Mouse (Mus musculus): ENCODE data around the gene 2310011J03Rik. TPM values are rescaled to one million over a fixed set of nuclear protein-coding genes. Genes with fewer than 3 reads are reported as not detected.
A peak's percentile ranks its signal among the peaks of the same experiment; 100 is the strongest.

Gene 2310011J03Rik
- polyA plus RNA-seq, 1 experiment from 2014 or later: 25.4 TPM

GRCm38 (mm10) chr10:80322811-80323211 is 2.5 kb upstream of the 2310011J03Rik start:
- peak overlapping the region; percentile 48 for H3K4me3 ChIP-seq
- WGBS: 2% methylated on average over 28 of the region's 28 CpGs
- H3K36me3 ChIP-seq (replicated peaks): peaks cover 8% of the 10 kb centered on the region; the same call in 1 of the 2 replicates
- H3K9ac ChIP-seq: peak overlapping the region; percentile 52; the same call in 1 of the 2 replicates
- H3K27me3 ChIP-seq (replicated peaks): 0 out of 2 replicates have a peak, but pooled peaks cover 2% of the 10 kb centered on the region
- peak overlapping the region; percentile 89 for H3K4me2 ChIP-seq
- H3K4me1 ChIP-seq: peaks cover 31% of the 10 kb centered on the region
- peak; percentile 1; the same call in 1 of the 2 replicates for ATAC-seq (replicated peaks)
- no peak overlapping the region for H3K27ac ChIP-seq
- H3K9me3 ChIP-seq: no peaks in the 10 kb centered on the region

GRCm38 (mm10) chr10:80321670-80322581 is 1.6 kb upstream of the 2310011J03Rik start:
- H3K27me3 ChIP-seq (replicated peaks): 0 out of 2 replicates have a peak, but pooled peaks cover 2% of the 10 kb centered on the region
- H3K4me1 ChIP-seq: peaks cover 39% of the 10 kb centered on the region
- H3K4me2 ChIP-seq: no peak overlapping the region
- no peak overlapping the region for H3K9ac ChIP-seq
- 91% methylated on average over 21 of the region's 21 CpGs for WGBS
- no peak overlapping the region for H3K27ac ChIP-seq
- H3K4me3 ChIP-seq: no peak overlapping the region
- no peaks in the 10 kb centered on the region for H3K9me3 ChIP-seq
- peaks cover 16% of the 10 kb centered on the region for H3K36me3 ChIP-seq (replicated peaks)
- ATAC-seq (replicated peaks): no peak

GRCm38 (mm10) chr10:80321014-80321669 is 805 bp upstream of the 2310011J03Rik start:
- WGBS: 76% methylated on average over 6 of the region's 6 CpGs
- peaks cover 45% of the 10 kb centered on the region for H3K4me1 ChIP-seq
- H3K9me3 ChIP-seq: no peaks in the 10 kb centered on the region
- H3K36me3 ChIP-seq (replicated peaks): peaks cover 23% of the 10 kb centered on the region
- no peaks in the 10 kb centered on the region for H3K27me3 ChIP-seq (replicated peaks)
- H3K4me2 ChIP-seq: no peak overlapping the region
- no peak overlapping the region for H3K9ac ChIP-seq
- no peak for ATAC-seq (replicated peaks)
- no peak overlapping the region for H3K27ac ChIP-seq
- H3K4me3 ChIP-seq: no peak overlapping the region

GRCm38 (mm10) chr10:80317011-80317410 is 3.3 kb downstream of the 2310011J03Rik start:
- no peak overlapping the region for H3K27ac ChIP-seq
- 55% methylated on average over 10 of the region's 10 CpGs for WGBS
- no peaks in the 10 kb centered on the region for H3K27me3 ChIP-seq (replicated peaks)
- no peak for ATAC-seq (replicated peaks)
- H3K36me3 ChIP-seq (replicated peaks): peaks cover 63% of the 10 kb centered on the region
- H3K4me1 ChIP-seq: peaks cover 44% of the 10 kb centered on the region
- H3K9me3 ChIP-seq: no peaks in the 10 kb centered on the region
- H3K4me3 ChIP-seq: no peak overlapping the region
- no peak overlapping the region for H3K9ac ChIP-seq
- no peak overlapping the region for H3K4me2 ChIP-seq

GRCm38 (mm10) chr10:80316359-80316781 is 4.0 kb downstream of the 2310011J03Rik start:
- H3K4me2 ChIP-seq: no peak overlapping the region
- ATAC-seq (replicated peaks): no peak
- H3K36me3 ChIP-seq (replicated peaks): peaks cover 69% of the 10 kb centered on the region
- no peaks in the 10 kb centered on the region for H3K27me3 ChIP-seq (replicated peaks)
- peaks cover 44% of the 10 kb centered on the region for H3K4me1 ChIP-seq
- H3K27ac ChIP-seq: 0 out of 2 replicates have a peak overlapping the region, but pooled peaks have one; percentile 36
- H3K4me3 ChIP-seq: no peak overlapping the region
- 37% methylated on average over 11 of the region's 11 CpGs for WGBS
- H3K9me3 ChIP-seq: no peaks in the 10 kb centered on the region
- H3K9ac ChIP-seq: no peak overlapping the region

GRCm38 (mm10) chr10:80315315-80315714 is 5.0 kb downstream of the 2310011J03Rik start:
- ATAC-seq (replicated peaks): no peak
- no peaks in the 10 kb centered on the region for H3K9me3 ChIP-seq
- H3K4me3 ChIP-seq: no peak overlapping the region
- H3K4me1 ChIP-seq: peaks cover 41% of the 10 kb centered on the region
- 56% methylated on average over 27 of the region's 27 CpGs for WGBS
- H3K36me3 ChIP-seq (replicated peaks): peaks cover 76% of the 10 kb centered on the region
- H3K9ac ChIP-seq: no peak overlapping the region
- no peak overlapping the region for H3K4me2 ChIP-seq
- H3K27ac ChIP-seq: no peak overlapping the region
- H3K27me3 ChIP-seq (replicated peaks): no peaks in the 10 kb centered on the region

GRCm38 (mm10) chr10:80314494-80315001 is 5.8 kb downstream of the 2310011J03Rik start:
- Histone ChIP-seq H3K4me3 (no peak overlapping the region), H3K4me2 (no peak overlapping the region), H3K36me3 (replicated peaks) (peaks cover 83% of the 10 kb centered on the region), H3K27me3 (replicated peaks) (no peaks in the 10 kb centered on the region), H3K9ac (no peak overlapping the region), H3K9me3 (no peaks in the 10 kb centered on the region), H3K4me1 (peaks cover 35% of the 10 kb centered on the region), H3K27ac (no peak overlapping the region)
- WGBS: 55% methylated on average over 16 of the region's 16 CpGs
- no peak for ATAC-seq (replicated peaks)

- 63% methylated on average over 20 of the region's 20 CpGs for WGBS
- Histone ChIP-seq H3K9me3 (no peaks in the 10 kb centered on the region), H3K27me3 (replicated peaks) (no peaks in the 10 kb centered on the region), H3K36me3 (replicated peaks) (peaks cover 89% of the 10 kb centered on the region), H3K4me3 (no peak overlapping the region), H3K4me2 (no peak overlapping the region), H3K9ac (no peak overlapping the region), H3K4me1 (peaks cover 27% of the 10 kb centered on the region), H3K27ac (no peak overlapping the region)
- no peak for ATAC-seq (replicated peaks)
These were observed 6.6 kb downstream of the 2310011J03Rik start for GRCm38 (mm10) chr10:80313627-80314201.

- whole genome bisulfite sequencing: 74% methylated on average over 54 of the region's 54 CpGs
- ATAC-seq (replicated peaks): no peak
These were observed 7.5 kb downstream of the 2310011J03Rik start for GRCm38 (mm10) chr10:80312586-80313504.

GRCm38 (mm10) chr10:80311560-80311959 is 8.8 kb downstream of the 2310011J03Rik start:
- Histone ChIP-seq H3K36me3 (replicated peaks) (peaks cover 93% of the 10 kb centered on the region), H3K9me3 (no peaks in the 10 kb centered on the region), H3K4me1 (peaks cover 16% of the 10 kb centered on the region), H3K27me3 (replicated peaks) (no peaks in the 10 kb centered on the region), H3K4me2 (no peak overlapping the region), H3K9ac (no peak overlapping the region), H3K27ac (no peak overlapping the region), H3K4me3 (no peak overlapping the region)
- WGBS: 87% methylated on average over 16 of the region's 16 CpGs
- ATAC-seq (replicated peaks): no peak

More at GRCm38 (mm10) chr10:80312586-80313504, 7.5 kb downstream of the 2310011J03Rik start:
- Histone ChIP-seq H3K27ac (no peak overlapping the region), H3K36me3 (replicated peaks) (peaks cover 92% of the 10 kb centered on the region), H3K27me3 (replicated peaks) (no peaks in the 10 kb centered on the region), H3K9me3 (no peaks in the 10 kb centered on the region), H3K4me2 (no peak overlapping the region), H3K9ac (no peak overlapping the region), H3K4me1 (peaks cover 26% of the 10 kb centered on the region), H3K4me3 (no peak overlapping the region)

- peak overlapping the region; percentile 1; the same call in 1 of the 2 replicates for H3K9ac ChIP-seq
- H3K4me3 ChIP-seq: no peak overlapping the region
- no peak for ATAC-seq (replicated peaks)
- H3K36me3 ChIP-seq (replicated peaks): peaks cover 63% of the 10 kb centered on the region
- peaks cover 45% of the 10 kb centered on the region for H3K4me1 ChIP-seq
- peak overlapping the region; percentile 26 for H3K4me2 ChIP-seq
- no peak overlapping the region for H3K27ac ChIP-seq
- H3K27me3 ChIP-seq (replicated peaks): no peaks in the 10 kb centered on the region
- no peaks in the 10 kb centered on the region for H3K9me3 ChIP-seq
- 31% methylated on average over 25 of the region's 25 CpGs for WGBS
These were observed 15.5 kb downstream of the 2310011J03Rik start for GRCm38 (mm10) chr10:80304862-80305261.

Measured in midbrain, embryonic 15.5 days (tissue).